Mouse (Mus musculus) small intestine, adult 2 months (tissue): Measurements from ENCODE around the gene Asgr2.

Experiments used
- CTCF ChIP-seq: fragments of 200-500 bp; IDR thresholded peaks from 2 replicates; pipeline ENCODE4 v1.5.1; 2012; ENCODE audit warnings: low read depth, mild to moderate bottlenecking, control low read depth, inconsistent platforms, low read length, moderate library complexity, mixed read lengths; ENCODE audit not compliant: insufficient replicate concordance, insufficient read length; ENCODE audit errors: extremely low read depth
- POLR2A ChIP-seq: fragments of 200-500 bp; IDR thresholded peaks from 2 replicates; pipeline ENCODE4 v1.6.1; 2012; ENCODE audit warnings: low read depth, mild to moderate bottlenecking, control low read depth, inconsistent platforms, low read length, moderate library complexity

DNA sequence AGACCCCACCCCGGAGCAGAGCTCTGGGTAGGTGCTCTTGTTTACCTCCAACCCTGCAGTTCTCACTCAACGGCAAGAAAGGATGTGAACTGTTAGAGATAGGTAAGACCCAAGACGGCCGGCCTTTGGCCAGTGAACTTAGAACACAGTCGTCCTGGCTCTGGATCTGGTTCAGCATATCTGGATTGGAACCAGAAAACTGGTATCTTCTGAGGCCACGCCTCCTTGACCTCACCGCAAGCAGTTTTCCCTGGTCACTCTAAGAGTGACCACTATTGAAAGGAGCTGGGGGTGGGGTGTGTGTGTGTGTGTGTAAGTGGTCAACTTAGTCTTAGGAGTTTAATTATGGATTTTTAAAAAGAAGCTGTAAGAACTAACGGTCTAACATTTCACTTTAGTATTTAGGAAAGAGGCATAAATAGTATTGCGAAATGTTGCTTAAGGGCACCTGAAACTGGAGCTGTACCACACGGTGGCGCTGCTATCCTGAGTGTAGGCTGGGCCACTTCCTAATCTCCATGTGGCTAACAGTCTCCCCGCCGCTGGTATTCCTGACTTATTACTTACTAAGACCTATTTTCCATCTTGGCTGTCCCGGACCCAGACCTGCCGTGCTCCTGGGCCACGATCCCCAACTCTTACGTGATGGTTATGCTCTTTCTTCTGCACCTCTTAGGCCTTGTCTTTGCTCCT is 17.9 kb upstream of the Asgr2 start:
- TF ChIP-seq CTCF, result peak; percentile 80; the same call in 1 of the 2 replicates
- no peak for TF ChIP-seq POLR2A
